Mouse (Mus musculus) kidney, adult 9 months (tissue): ENCODE results near the gene Eif4b.

ENCODE experiments used
- DNase-seq: peaks from one replicate; pipeline ENCODE4 v3.0.0; 2022

Eif4b gene

DNA sequence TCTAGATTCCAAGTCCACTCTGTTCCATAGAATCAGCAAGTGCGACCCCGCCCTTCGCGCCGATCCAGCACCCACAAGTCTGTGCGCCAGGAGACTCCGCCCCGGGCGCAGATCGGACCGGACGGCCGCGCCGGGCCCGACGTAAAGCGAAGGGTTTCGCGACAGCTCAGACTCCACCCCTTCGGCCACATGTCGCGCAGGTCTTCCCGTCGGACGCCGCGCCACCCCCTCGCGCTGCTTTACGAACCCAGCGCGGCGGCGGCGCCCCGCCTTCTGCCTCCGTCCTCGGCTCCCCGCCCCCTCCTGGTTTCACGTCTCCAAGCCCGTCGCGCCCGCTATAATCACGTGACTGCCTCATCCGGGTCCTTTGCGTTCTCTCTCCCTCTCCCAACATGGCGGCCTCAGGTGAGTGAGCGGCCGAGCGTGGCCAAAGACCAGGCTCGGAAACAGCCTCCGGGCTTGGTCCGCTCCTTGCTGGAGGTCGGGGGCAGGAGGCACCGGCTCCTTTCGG lies at the start of gene Eif4b:
Eif4b (plus strand) TSS at position 215 of the 511 bp plus-strand sequence.
- peak; percentile 100 for DNase-seq

DNA sequence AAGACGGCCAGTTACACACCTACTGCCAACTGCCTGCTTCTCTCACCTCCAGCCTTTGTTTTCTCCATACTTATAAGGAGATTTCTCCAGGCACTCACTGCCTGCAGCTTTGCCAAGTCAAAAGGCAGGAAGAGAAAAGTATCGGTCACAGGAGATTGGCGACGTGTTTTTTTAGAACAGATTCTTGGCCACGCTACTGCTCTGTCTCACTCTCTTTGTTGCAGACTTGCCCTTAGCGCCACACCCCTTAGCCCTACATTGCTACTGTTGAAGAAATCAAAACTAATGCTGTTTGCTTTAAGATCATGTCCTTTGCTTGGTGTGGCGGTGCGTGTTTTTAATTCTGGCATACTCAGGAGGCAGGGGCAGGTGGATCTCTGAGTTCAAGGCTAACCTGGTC lies 49.7 kb upstream of the Eif4b start:
- DNase-seq: no peak

DNA sequence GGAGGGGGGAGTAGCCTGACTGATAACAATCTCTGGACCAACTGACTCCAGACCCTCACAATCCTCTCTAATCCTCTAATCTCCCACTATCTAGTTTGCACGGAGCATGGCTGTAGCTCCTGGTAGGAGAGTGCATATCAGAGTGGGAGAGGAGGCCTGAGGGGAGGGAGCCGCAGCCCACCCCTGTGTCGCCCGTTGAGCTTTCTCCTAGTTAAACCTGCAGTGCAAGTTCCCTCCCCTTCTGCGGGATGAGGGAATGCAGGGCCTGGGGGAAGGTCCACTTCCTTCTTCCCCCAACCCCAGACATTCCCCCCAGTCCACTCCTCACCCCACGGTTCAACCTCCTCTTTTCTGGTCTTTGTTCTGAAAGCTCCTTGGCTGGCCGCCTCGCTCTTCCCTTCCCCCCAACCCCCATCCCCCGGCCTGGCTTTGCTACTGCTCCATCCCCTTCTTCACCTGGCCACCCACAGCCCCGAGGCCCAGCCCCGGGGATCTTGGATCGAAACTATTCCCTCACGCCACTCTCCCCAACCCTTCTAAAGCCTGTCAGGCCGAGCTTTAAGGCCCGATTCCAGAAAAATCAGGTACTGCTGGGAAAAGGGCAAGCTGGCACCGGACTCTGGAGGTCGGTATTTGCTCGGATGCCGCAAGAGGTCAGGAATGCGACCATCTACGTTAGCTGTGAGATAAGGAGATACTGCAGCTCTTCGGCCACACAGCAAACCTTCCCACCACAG lies 48.3 kb upstream of the Eif4b start:
- no peak for DNase-seq

DNA sequence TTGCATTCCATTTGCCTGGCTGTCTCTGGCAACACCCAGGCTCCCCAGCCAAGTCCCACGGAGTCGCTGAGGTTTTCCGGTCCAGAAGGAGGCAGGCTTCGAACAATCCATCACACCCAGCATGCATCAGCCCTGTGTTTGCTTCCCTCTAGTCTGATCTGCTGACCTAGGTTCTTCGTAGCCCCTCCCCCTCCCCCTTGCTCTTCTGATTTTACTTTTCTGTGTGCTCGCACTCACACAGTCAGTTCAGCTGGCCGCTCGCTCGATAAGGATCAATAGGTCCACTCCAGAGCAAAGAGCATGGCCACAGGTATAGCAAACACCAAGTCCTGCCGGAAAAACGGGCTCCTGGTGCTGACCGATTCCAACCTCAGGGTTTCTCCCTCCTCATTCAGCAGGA lies 47.1 kb upstream of the Eif4b start:
- DNase-seq: no peak

DNA sequence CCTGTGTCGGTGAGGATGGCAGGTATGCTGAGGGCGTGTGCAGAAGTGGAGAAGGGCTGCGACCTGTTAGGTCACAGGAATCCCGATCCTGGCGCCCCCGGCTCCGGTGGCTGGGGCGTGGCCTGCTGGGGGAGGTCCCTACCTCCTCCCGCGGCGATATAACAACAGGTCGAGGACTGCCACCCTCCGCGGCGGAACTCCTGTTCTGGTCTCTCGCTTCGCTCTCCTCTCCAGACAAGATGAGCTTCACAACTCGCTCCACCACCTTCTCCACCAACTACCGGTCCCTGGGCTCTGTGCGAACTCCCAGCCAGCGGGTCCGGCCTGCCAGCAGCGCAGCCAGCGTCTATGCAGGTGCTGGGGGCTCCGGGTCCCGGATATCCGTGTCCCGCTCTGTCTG lies 45.5 kb upstream of the Eif4b start, which contains the start of gene Krt18:
Krt18 (plus strand) TSS at position 141 of the 400 bp plus-strand sequence.
- DNase-seq: no peak

DNA sequence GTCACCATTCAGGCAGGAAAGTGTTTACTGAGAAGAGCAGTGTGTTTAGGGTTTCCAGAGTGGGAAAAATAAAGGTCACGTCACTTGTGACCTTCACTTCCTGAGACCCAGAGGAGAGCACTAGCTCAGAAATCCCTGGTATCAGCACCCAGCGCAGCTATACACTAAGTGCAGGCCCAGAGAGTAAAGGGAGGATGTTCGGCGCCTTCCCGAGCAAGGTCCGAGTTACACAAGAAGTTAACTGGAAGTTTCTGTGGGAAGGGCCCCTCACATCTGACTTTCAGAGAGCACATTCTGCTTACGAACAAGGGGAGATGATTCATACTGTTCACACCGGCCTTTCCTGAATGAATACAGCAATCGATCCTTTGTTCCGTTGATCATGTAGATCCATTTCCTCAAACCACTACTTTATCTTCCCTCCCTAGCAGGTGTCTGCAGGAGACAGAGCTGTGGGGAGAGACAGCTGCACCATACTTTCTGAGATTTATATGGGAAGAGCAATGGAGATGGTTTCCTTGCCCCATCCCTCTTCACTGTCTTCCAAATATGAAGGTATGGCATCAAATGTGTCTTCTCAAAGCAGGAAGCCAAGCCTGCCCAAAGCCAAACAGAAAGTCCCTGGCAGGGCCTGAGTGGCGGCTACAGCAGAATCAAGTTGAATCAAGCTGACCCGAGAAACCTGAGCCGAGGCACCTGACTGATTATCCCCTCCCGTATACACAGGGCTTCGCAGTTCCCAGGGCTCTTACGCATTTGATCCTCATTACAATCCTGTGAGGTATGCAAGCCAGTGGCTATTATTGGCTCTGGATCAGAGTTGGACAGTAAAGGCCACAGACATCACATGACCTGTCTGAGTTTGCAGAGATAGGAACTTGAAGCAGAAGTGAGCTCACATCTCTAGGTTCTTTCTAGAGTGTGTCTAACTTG lies 39.2 kb upstream of the Eif4b start:
- no peak for DNase-seq

DNA sequence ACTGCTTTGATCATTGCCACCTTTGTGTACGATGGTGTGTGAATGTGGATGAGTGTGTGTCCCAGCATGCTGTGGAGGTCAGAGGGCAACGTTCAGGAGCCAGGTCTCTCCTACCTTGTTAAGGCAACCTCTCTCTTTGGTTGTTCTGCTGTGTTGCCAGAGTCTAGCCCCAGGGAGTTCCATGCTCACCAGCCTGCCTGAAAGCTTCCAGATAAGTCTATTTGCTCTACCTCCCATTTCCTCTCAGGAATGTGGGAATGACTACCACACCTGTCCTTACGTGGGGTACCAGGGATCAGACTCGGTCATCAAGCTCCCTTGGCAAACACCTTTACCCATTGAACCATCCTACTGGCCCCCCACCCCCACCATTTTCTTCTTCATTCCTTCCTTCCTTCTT lies 33.3 kb upstream of the Eif4b start:
- DNase-seq: no peak

DNA sequence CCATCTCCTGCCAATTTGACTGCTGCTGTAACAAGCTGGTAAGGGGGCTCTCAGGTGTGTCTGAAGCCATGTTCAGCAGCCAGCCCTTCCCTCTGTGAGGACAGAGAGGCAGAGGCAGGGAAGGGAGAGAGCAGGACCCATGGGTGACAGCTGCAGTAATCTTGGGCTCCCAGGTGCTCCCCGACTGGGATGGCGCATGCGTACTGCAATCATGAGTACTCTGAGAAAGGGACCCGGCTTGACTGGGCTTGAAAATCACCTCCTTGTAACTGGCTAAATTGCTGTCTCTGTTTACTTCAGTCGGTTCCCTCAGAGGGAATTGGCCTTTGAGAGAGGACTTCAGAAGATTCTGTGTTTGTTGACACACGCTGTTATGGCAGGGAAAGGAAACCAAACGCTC lies 31.6 kb upstream of the Eif4b start:
- no peak for DNase-seq

DNA sequence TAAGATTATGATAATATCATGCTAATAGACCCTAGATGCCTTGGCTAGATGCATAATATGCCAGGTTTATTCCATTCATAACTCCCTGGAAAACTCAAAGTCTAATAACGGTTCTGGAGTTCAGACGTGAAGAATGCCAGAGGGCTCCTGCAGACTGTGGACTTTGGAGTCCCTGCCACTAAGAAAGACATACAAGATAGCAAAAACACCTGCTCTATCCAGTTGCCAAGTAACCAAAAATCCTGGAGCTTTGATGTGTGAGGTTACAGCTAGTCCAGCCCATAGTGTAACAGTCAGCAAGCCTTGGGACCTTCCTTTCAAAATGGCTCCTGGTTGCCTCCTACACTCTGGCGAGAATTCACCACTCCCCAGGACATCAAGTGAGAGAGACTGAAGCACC lies 28.8 kb upstream of the Eif4b start:
- DNase-seq: no peak

DNA sequence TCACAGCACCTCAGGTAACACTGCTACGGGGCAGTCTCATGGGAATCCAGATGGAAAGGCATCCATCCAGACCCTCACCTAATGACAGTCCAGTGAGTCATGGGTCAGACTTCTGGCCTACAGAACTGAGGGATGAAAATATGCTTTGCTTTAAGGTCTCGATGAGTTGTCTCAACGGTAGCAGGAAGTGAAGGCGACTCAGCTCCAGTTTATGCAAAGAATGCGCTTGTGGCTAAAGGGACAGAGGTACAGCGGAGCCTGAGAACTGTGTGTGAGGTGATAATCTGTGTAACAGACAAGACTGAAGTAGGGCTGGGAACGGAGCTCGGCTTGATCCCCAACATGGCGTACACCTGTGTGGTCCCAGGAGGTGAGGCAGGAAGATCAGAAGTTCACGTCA lies 27.9 kb upstream of the Eif4b start:
- no peak for DNase-seq

DNA sequence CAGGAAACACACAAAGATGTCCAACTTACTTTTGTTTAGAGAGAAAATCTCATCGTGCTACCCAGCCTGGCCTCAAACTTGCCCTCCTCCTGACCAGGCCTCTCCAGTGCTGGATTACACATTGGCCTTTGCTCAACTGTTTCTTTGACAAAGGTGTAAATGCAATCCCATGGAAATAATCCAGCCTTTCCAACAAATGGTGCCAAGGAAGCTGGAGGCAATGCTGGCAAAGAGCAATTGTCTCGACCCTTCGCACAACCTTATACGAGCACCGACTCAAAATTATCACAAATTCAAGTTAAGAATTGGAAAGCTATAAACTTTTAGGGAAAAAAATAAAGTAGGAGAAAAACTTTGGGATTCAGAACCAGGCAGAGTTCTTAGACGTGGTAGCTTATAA lies 25.6 kb upstream of the Eif4b start:
- no peak for DNase-seq

DNA sequence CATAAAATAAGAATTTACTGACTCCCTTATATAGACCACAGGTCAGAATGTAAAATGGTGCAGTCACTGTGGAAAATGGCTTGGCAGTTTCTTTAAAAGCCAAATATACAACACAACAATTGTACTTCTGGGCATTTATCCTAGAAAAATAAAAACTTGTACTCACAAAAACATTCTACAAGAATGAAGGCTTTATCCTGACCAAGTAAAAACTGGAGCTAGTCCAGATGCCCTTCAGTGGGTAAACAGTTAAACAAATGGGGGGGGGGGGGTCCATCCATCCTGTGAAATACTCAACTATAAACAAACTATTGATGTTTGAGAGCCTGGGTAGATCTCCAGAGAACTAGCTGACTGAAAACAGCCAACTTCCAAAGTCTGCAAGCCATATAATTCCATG lies 23.7 kb upstream of the Eif4b start:
- DNase-seq: no peak

DNA sequence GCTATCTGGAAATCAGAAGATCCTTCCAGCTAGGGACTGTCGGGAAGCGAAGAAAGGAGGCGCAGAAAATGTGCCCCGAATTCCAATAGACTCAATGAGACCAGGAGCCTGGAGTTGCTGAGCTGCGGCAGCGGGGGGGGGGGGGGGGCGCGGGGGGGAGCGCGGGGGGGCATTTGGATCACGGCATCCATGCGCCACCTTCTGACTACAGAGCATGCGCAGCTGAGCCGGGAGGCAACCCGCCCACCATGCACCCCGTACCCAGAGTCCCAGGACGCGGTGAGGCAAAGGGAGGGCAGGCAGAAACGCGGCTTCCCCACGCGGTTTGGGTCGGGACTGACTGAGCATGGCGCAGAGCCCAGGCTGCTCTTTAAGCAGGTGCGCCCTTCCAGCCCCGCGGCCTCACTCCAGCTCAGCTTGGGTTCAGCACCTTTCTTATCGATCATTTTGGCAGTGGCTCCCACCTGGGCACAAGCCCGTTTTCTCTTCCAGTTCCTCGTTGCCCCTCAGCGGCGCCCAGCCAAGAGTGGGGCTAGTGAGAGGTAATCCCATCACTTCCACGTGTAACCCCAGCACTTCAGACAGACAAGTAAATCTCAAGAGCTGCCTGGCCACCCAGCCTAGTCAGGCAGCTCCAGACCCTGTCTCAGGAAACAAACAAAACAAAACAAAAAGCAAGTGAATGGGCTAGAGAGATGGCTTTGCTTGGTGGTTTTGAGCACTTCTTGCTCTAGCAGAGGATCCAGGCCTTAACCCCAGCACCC lies 21.5 kb upstream of the Eif4b start:
- DNase-seq: peak; percentile 38

DNA sequence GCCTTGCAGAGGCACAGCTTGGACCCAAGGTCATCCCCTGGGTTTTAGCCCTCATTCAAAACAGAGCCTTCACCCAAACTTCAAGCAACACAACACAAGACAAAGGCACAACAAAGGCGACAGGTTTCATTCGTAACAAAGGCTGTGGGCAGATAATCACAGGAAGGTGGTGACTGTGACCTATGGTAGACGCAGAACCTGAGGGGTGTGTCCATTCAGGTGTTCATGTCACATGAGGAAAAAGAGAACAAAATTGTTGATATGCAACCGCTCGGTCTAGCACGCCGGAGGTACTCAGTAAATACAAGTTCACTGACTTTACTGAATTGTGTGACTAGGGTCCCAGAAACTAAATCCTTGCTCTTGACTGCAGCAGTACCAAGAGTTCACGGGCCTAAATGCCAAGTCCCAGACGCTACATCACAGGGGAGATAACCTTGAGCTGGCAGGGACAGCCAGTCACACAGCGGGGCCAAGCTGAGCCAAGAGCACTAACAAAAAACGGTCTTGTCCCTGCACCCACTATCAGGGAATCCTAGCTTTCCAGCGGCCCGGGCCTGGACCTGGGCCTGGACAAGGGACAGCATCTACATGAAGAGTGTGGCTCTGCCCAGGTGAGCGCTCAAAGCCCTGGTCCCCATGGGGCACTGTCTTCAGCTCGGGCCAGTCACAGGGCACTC lies 16.9 kb upstream of the Eif4b start:
- no peak for DNase-seq

DNA sequence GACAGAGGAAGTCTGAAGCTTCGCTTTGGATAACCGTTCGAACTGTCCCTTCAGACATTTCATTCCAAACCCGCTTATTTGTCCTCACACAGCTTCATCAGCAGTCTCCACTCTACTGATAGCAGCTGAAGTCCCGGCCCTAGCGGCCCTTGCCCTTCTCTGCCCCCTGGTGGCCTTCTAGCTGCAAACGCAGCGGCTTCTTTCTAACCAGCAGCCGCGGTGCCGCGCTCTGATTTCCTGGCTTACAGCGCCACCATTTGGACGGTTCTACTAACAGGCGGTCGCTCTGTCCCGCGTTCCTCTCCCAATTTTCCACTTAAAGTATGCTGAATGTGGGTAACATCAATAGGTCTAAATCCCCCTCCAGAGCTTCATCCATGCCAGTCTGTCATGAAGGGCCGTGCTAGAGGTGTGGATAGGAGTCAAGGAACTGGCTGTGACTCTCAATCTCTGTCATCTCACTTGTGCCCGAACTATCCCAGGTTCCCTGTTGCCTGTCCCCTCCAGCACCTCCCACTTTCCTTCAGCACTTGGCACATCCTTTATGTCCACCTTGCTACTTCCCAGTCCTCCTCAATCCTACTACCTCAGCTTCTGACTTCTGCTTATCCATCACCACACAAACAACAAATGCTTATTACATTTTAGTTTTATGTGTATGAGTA lies 7.8 kb upstream of the Eif4b start:
- peak; percentile 95 for DNase-seq

DNA sequence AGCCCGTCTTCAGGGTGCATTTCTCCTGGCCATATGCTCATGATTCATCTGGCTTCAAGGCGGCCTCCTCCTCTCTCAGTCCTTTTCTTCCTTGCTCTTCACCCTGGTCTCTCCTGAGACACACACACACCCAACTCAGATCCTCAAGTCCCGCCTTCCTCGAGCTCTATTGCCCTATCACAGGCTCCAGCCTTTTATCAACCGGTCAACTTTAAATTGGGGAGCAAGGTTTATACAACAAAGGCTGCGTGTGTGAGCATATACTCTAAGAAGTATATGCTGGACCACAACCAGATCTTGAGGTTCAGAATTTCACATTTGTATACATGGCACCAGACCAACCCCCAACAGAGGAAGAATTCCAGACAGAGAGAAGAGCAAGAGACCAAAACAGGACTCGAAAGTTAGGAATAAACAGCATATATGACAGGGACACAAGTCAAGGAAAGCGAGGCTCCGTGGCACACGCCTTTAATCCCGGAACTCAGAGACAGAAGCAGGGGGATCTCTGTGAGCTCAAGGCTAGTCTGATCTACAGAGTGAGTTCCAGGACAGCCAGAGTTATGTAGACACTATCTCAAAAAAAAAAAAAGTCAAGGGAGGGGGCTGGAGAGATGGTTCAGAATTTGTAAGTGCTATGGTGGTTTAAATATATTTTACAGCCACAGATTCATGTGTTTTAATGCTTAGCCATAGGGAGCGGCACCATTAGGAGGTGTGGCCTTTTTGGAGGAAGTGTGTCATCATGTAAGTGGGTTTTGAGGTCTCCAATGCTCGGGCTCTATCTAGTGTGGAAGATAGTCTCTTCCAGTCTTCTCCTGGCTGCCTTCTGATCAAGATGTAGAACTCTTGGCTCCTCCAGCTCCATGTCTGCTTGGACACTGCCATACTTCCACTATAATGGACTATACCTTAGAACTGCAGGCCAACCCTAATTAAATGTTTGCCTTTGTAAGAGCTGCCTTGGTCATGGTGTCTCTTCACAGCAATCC lies 2.8 kb upstream of the Eif4b start:
- no peak for DNase-seq

DNA sequence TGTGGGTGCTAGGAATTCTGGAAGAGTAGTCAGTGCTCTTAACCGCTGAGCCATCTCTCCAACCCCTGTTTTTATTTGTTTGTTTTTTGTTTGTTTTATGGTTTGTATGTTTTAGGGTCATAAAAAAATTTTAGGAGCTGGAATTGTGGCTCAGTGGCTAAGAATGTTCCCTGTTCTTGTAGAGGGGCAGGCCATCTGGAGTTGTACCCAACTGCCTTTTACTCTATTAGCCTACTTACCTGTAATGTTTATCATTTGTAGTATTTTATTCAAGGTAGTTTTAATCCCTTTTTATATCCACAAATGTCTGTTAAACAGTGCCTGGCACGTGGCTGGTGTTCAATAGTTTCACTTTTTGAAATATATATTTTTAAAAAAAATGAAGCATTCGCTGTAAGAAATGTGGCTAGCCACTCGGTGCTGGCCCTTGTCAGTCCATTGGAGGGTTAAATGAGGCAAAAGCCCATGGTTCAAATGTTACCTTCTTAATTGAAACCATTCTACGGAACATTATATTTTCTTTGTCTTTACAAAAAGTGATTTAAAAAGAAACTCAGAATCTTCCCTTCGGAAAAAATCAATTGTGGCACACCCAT lies 512 bp upstream of the Eif4b start:
- no peak for DNase-seq

DNA sequence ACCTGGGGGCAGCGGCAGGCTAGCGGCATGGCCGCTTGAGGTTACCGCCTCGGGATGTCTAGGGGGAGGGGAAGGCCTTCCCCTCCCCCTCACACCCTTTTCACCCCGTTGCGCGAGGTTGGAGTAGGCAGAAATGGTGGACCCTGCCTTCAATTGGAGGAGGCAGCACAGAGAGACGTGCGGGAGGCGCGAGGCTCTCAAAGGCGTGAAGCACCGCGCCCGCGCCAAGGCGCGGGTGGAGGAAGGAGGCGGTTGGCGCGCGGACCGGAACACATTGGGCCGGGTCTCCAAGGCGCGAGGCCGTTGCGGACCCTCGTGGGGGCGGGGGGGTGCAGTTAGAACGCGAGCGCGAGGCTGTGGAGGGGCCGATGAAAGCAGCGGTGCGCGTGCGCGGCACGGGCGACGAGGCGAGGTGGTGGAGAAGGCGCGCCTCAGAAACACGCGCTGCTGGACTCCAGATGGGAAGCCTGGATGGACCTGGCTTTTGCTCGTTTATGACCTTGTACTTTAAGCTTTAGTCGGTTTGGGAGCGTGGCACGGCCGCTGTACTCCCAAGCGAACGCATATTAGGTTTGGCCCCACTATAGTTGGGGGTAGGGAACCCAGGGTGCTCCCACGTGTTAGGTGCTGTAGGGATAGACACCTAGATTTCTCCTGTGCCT lies 628 bp downstream of the Eif4b start:
- peak; percentile 69 for DNase-seq

DNA sequence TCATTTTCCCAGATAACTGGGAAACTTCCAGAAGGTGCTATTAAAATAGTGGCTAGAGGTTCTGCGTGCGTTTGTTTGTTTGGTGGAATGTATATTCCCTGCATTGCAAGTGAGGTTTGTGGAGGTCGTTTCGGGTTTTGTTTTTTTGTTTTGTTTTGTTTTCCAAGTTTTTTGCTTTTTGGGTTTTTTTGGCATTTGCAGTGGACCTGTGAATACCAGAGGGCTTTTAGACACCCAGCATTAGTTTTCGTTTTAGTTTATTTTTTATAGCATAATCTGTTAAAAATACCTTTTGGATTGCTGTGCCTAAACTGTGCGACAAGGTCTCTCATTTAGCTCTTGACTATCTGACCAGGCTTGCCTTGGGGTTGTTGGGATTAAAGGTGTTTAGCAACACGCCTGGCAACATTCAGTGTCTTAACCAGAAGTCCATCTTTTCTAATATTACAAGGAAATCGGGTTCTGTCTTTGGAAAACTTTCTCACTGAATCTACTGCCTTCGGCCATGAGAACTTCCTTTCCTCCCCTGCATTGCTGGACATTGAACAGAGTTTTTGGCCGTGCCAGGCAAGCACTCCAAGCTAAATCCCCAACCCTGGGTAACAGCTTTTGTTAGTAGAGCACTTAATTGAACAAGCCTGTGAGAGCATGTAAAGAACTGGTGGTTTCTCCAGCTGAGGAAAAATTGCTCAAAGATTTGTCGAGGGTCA lies 1.5 kb downstream of the Eif4b start:
- no peak for DNase-seq
